Mouse (Mus musculus): Measurements from ENCODE around the gene Prr14l. TPM values are rescaled to one million over a fixed set of nuclear protein-coding genes. Genes with fewer than 3 reads are reported as not detected.
"Not testable (repeated sequence)": the region's sequence is repeated elsewhere in the genome, so short reads cannot be mapped to it uniquely, and the experiment has no call there.

The Prr14l gene
- polyA plus RNA-seq, 1 experiment from 2014 or later, result 8.8 TPM

GRCm38 (mm10) chr5:32827009-32827408 is 27.0 kb downstream of the Prr14l start, which contains the start of gene Gm20671:
Gene Gm20671, minus strand, starts transcription at chr5:32827109.
- no peaks in the 10 kb centered on the region for H3K4me1 ChIP-seq (replicated peaks; ENCODE audit: control insufficient read depth, insufficient read depth)
- no peak within 1 kb of the TSS for H3K9ac ChIP-seq (ENCODE audit: low read length)
- H3K36me3 ChIP-seq (ENCODE audit: control insufficient read depth, insufficient read depth, low read length), result peaks cover 10% of the 10 kb centered on the region
- ATAC-seq (ENCODE audit: low FRiP score, low TSS enrichment), result no peak
- TF ChIP-seq EP300 (optimal IDR thresholded peaks at IDR 0.05) (no peak), CTCF (IDR thresholded peaks at IDR 0.05; ENCODE audit: low read depth) (no peak)
- no peak within 1 kb of the TSS for H3K27ac ChIP-seq (replicated peaks)
- DNase-seq (ENCODE audit: low spot score), result no peak
- no peaks in the 10 kb centered on the region for H3K27me3 ChIP-seq (ENCODE audit: control insufficient read depth, insufficient read depth, low read length)
- 88% methylated on average over 7 of the region's 7 CpGs for WGBS
- H3K4me2 ChIP-seq (replicated peaks; ENCODE audit: low read depth), result no peak within 1 kb of the TSS
- H3K9me3 ChIP-seq (ENCODE audit: control insufficient read depth, low read length), result no peaks in the 10 kb centered on the region
- no peak within 1 kb of the TSS for H3K4me3 ChIP-seq (ENCODE audit: low read depth, low read length)

DNA sequence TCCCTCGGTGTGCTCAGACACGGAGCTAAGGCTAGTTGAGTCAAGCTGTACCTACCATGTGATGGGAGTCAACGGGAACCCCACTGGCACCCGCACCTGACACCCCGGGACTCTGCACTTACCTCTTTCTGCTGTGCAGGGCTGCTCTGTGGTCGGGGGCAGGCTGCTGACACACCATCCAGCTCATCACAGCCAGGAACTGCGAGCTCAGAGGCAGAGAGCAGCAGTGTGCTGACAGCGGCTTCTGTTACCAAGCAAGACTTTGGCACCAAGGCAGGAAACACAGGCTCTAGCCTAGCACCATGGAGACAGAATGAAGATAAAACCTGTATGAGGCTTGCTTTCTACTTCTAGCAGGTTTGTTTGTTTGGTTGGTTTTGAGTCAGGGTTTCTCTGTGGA is 33.6 kb downstream of the Prr14l start:
- H3K27ac ChIP-seq (replicated peaks), result no peak overlapping the region
- H3K36me3 ChIP-seq (ENCODE audit: control insufficient read depth, insufficient read depth, low read length), result peaks cover 18% of the 10 kb centered on the region
- 97% methylated on average over 8 of the region's 8 CpGs for WGBS
- ATAC-seq (ENCODE audit: low FRiP score, low TSS enrichment), result no peak
- no peak for DNase-seq (ENCODE audit: low spot score)
- no peaks in the 10 kb centered on the region for H3K9me3 ChIP-seq (ENCODE audit: control insufficient read depth, low read length)
- no peak overlapping the region for H3K4me2 ChIP-seq (replicated peaks; ENCODE audit: low read depth)
- H3K9ac ChIP-seq (ENCODE audit: low read length), result no peak overlapping the region
- H3K4me1 ChIP-seq (replicated peaks; ENCODE audit: control insufficient read depth, insufficient read depth), result no peaks in the 10 kb centered on the region
- no peaks in the 10 kb centered on the region for H3K27me3 ChIP-seq (ENCODE audit: control insufficient read depth, insufficient read depth, low read length)
- TF ChIP-seq CTCF (IDR thresholded peaks at IDR 0.05; ENCODE audit: low read depth), result no peak
- TF ChIP-seq EP300 (optimal IDR thresholded peaks at IDR 0.05), result no peak
- no peak overlapping the region for H3K4me3 ChIP-seq (ENCODE audit: low read depth, low read length)

- no peak overlapping the region for H3K4me3 ChIP-seq (ENCODE audit: low read depth, low read length)
- ATAC-seq (ENCODE audit: low FRiP score, low TSS enrichment) (no peak), DNase-seq (ENCODE audit: low spot score) (no peak)
- H3K36me3 ChIP-seq (ENCODE audit: control insufficient read depth, insufficient read depth, low read length), result peaks cover 11% of the 10 kb centered on the region
- no peak overlapping the region for H3K9ac ChIP-seq (ENCODE audit: low read length)
- no peak overlapping the region for H3K27ac ChIP-seq (replicated peaks)
- H3K4me1 ChIP-seq (replicated peaks; ENCODE audit: control insufficient read depth, insufficient read depth), result no peaks in the 10 kb centered on the region
- H3K4me2 ChIP-seq (replicated peaks; ENCODE audit: low read depth), result no peak overlapping the region
- TF ChIP-seq CTCF (IDR thresholded peaks at IDR 0.05; ENCODE audit: low read depth) (no peak), EP300 (optimal IDR thresholded peaks at IDR 0.05) (no peak)
- H3K9me3 ChIP-seq (ENCODE audit: control insufficient read depth, low read length), result no peaks in the 10 kb centered on the region
- 98% methylated on average over 4 of the region's 4 CpGs for WGBS
- no peaks in the 10 kb centered on the region for H3K27me3 ChIP-seq (ENCODE audit: control insufficient read depth, insufficient read depth, low read length)
Observed at GRCm38 (mm10) chr5:32815396-32815795, 38.7 kb downstream of the Prr14l start.

- not testable (repeated sequence) for H3K27me3 ChIP-seq (ENCODE audit: control insufficient read depth, insufficient read depth, low read length); H3K4me3 ChIP-seq (ENCODE audit: low read depth, low read length); DNase-seq (ENCODE audit: low spot score); H3K9me3 ChIP-seq (ENCODE audit: control insufficient read depth, low read length); H3K4me1 ChIP-seq (replicated peaks; ENCODE audit: control insufficient read depth, insufficient read depth); H3K36me3 ChIP-seq (ENCODE audit: control insufficient read depth, insufficient read depth, low read length); H3K9ac ChIP-seq (ENCODE audit: low read length); H3K4me2 ChIP-seq (replicated peaks; ENCODE audit: low read depth); ATAC-seq (ENCODE audit: low FRiP score, low TSS enrichment); H3K27ac ChIP-seq (replicated peaks)
- 56% methylated on average over 1 of the region's 1 CpGs for WGBS
Observed at GRCm38 (mm10) chr5:32786454-32786853, 67.6 kb downstream of the Prr14l start.

DNA sequence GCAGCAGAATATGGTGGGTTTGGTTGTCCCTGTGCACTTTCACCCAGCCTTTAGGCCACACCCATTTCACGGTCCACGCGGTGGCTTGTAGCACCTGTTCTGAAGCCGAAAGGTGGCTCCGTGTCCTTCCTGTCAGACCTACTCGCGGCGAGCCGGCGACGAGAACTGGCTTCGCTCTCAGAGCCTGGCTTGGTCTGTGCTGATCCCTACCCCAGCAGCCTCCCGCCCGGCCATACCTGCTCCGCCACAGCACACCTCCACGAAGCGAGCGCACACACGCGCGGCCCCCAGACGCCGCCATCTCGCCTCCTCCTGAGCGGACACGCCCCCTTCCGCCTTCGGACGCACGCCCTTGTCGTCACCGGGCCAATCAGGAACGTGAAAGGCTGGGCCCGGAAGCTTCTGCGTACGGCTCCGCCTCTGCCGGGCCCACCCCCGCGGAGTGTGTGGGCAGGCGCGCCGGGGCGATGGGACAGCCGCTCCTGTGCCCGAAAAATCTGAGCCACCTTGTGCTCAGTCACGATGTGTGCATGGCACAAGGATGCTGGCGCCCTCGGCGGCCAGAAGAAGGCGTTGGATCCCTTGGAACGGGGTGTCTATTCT is 68.6 kb downstream of the Prr14l start, which contains the start of gene Pisd:
Gene Pisd (minus strand): TSS at position 334 of the 603 bp plus-strand sequence.
- TF ChIP-seq CTCF (IDR thresholded peaks at IDR 0.05; ENCODE audit: low read depth) (peak; percentile 62), EP300 (optimal IDR thresholded peaks at IDR 0.05) (no peak)
- ATAC-seq (ENCODE audit: low FRiP score, low TSS enrichment) (peak; percentile 99), DNase-seq (ENCODE audit: low spot score) (peak; percentile 96)
- no peaks in the 10 kb centered on the region for H3K9me3 ChIP-seq (ENCODE audit: control insufficient read depth, low read length)
- H3K27me3 ChIP-seq (ENCODE audit: control insufficient read depth, insufficient read depth, low read length), result no peaks in the 10 kb centered on the region
- peak within 1 kb of the TSS; percentile 83 for H3K4me2 ChIP-seq (replicated peaks; ENCODE audit: low read depth)
- H3K36me3 ChIP-seq (ENCODE audit: control insufficient read depth, insufficient read depth, low read length), result no peaks in the 10 kb centered on the region
- peak within 1 kb of the TSS; percentile 66 for H3K9ac ChIP-seq (ENCODE audit: low read length)
- WGBS, result under 1% methylated on average over 52 of the region's 52 CpGs
- H3K27ac ChIP-seq (replicated peaks), result peak within 1 kb of the TSS; percentile 53
- H3K4me1 ChIP-seq (replicated peaks; ENCODE audit: control insufficient read depth, insufficient read depth), result no peaks in the 10 kb centered on the region
- H3K4me3 ChIP-seq (ENCODE audit: low read depth, low read length), result peak within 1 kb of the TSS; percentile 76

- ATAC-seq (ENCODE audit: low FRiP score, low TSS enrichment) (no peak), DNase-seq (ENCODE audit: low spot score) (no peak)
- H3K4me3 ChIP-seq (ENCODE audit: low read depth, low read length), result peak overlapping the region; percentile 76
- no peaks in the 10 kb centered on the region for H3K4me1 ChIP-seq (replicated peaks; ENCODE audit: control insufficient read depth, insufficient read depth)
- WGBS, result 17% methylated on average over 5 of the region's 5 CpGs
- peak overlapping the region; percentile 83 for H3K4me2 ChIP-seq (replicated peaks; ENCODE audit: low read depth)
- peak overlapping the region; percentile 53 for H3K27ac ChIP-seq (replicated peaks)
- no peaks in the 10 kb centered on the region for H3K36me3 ChIP-seq (ENCODE audit: control insufficient read depth, insufficient read depth, low read length)
- H3K9me3 ChIP-seq (ENCODE audit: control insufficient read depth, low read length), result no peaks in the 10 kb centered on the region
- TF ChIP-seq CTCF (IDR thresholded peaks at IDR 0.05; ENCODE audit: low read depth), result no peak
- TF ChIP-seq EP300 (optimal IDR thresholded peaks at IDR 0.05), result no peak
- H3K27me3 ChIP-seq (ENCODE audit: control insufficient read depth, insufficient read depth, low read length), result no peaks in the 10 kb centered on the region
- H3K9ac ChIP-seq (ENCODE audit: low read length), result peak overlapping the region; percentile 66
Observed at GRCm38 (mm10) chr5:32784726-32785125, 69.3 kb downstream of the Prr14l start.

Measured in stomach, postnatal 0 days (tissue).